Mouse (Mus musculus) heart, postnatal 10 days (tissue): ENCODE data around the gene Lpin2. TPM values are rescaled to one million over a fixed set of nuclear protein-coding genes. Genes with fewer than 3 reads are reported as not detected.

Experiments used
- DNase-seq, 2 experiments: peaks; one replicate each; pipeline ENCODE4 v3.0.0; 2021
- intact Hi-C: fragments of 180-260 bp; cut with DNase I; formaldehyde crosslinking; loops from one replicate; pipeline ENCODE4 v1.15.1; 2025
- total RNA-seq, 2 experiments: library from RNA; stranded (reverse); gene quantifications; 2 replicates each; pipeline ENCODE4 v1.2.3; 2021

The Lpin2 gene
- total RNA-seq, 2 experiments from 2014 or later = 11.9 to 14.4 TPM

GRCm38 (mm10) chr17:71288145-71288758 is 105.9 kb downstream of the Lpin2 start:
- intact Hi-C loops = loop anchor here (5.0 kb wide), 1 partner anchor 36 kb away; no protein-coding TSS in a partner anchor
- no peak for DNase-seq

- DNase-seq = no peak
- intact Hi-C loops = loop anchor here (5.0 kb wide), 1 partner anchor 37 kb away; no protein-coding TSS in a partner anchor
Observed at GRCm38 (mm10) chr17:71288808-71289548, 106.6 kb downstream of the Lpin2 start.

GRCm38 (mm10) chr17:71289572-71290176 is 107.3 kb downstream of the Lpin2 start:
- DNase-seq = no peak
- intact Hi-C loops = loop anchor here (5.0 kb wide), 1 partner anchor 37 kb away; no protein-coding TSS in a partner anchor

- intact Hi-C loops = no loop called here
- no peak for DNase-seq
Observed at GRCm38 (mm10) chr17:71290486-71291410, 108.4 kb downstream of the Lpin2 start.

GRCm38 (mm10) chr17:71291897-71292420 is 109.6 kb downstream of the Lpin2 start:
- no peak for DNase-seq
- intact Hi-C loops = no loop called here

GRCm38 (mm10) chr17:71292897-71293296 is 110.5 kb downstream of the Lpin2 start:
- no peak for DNase-seq
- intact Hi-C loops = no loop called here

GRCm38 (mm10) chr17:71294570-71294969 is 112.2 kb downstream of the Lpin2 start:
- DNase-seq = no peak
- intact Hi-C loops = no loop called here

Other genes with a start within 250 kb of the Lpin2 start
- 1,000 to 10,000 TPM; 1,058 to 1,064 TPM for gene Myom1, start 179.9 kb upstream of the Lpin2 start, total RNA-seq
- gene Myl12a, start 179.7 kb upstream of the Lpin2 start, total RNA-seq = 100 to 1,000 TPM; 846 to 935 TPM
- 100 to 1,000 TPM; 185 to 196 TPM for gene Emilin2, start 129.4 kb downstream of the Lpin2 start, total RNA-seq